Mouse (Mus musculus): ENCODE measurements around the gene Cpt1a.

Gene Cpt1a

DNA sequence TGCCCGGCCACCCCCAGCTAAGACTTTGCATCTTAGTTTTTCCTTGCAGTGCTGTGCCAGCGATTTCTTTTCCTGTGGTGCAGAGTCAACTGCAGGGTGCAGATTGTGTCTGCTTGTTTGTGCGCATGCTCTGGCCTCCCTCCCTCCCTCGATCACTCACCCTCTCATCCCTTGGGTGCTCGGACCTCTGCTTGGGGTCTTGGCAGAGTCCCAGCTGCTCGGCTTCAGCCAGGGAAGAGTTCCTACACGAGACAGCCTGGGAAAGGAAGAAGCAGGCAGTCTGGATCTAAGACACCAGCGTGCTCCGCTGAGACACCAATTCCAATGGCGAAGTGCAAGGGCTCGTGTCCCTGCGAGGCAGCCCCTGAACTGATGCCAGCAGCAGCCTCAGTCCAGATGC, 51.2 kb downstream of the Cpt1a start:
- no peak for DNase-seq (ENCODE audit: low read depth)

DNA sequence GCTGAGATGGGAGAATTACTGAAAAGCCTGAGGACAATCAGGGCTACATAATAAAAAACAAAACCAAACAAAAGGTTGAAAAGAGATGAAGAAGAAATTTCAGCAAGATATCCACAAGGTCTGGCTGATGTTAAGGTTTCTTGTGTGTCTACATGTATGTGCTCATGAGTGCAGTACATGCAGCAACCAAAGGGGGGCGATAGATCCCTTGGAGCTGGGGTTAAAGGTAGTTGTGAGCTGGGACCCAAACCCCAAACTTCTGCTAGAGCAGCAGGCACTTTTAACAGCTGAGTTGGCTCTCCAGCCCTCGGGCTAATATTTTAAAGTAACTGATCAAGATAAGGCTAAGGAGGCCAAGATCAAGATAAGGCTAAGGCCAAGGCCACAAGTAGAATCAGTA, 51.9 kb downstream of the Cpt1a start:
- DNase-seq (ENCODE audit: low read depth) = peak; percentile 35

DNA sequence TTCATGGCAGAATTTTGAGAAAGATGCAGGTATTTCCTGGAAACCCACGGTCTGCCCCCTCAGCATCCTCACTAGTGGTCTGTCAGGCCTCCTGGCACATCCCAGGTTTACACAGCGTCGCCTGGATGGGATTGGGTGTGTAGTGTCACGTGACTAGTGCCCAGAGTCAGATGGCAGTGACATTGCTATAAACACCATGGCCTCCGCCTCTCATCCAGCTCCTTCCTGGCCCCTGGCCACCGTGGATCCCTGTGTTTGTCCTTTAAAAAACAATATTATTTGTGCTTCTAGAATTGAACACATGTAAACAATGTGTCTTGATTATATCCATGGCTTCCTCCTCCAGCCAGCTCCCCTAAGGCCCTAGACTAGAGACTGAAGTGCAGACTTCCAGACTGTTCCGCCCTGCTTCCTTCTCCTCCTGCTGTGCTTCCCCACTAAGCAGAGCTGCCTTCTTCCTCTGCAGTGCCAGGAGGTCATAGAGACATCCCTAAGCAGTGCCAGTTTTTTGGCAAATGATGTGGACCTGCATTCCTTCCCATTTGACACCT, 53.9 kb downstream of the Cpt1a start:
- DNase-seq (ENCODE audit: low read depth) = no peak

DNA sequence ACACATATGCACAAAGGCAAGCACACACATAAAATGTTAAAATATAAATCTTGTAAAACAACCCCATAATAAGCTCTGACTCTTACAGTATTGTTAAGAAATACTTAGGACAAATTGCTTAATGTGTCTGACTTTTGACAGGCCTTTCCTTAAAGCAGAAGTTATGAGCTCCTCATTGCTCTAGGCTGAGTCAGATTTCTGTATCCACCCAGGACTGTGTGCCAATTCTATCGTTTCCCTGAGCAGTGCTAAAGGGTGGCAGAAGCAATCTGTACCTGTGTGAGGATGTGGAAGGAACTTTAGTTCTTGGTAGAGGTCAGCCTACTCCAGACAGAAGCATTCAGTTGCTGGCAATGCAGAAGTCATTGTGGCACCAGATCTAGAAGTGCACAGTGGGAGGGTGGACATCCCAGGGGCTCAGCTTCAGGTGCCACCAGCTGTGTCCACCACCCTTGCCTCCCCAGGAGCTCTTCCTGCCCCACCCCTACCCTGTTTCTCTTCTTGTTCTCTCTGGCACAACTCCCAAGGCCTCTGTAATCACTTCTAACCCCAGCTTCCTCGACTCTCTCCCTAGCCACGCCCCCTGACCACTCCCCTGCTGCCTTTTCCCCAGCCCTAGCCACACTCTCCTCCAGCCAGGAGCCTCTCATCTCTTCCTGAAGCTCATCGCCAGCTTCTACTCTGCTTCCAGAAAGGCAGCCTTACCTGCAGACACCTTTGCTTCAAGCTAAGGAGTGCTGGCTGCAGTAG, 55.0 kb downstream of the Cpt1a start:
- DNase-seq (ENCODE audit: low read depth) = no peak

DNA sequence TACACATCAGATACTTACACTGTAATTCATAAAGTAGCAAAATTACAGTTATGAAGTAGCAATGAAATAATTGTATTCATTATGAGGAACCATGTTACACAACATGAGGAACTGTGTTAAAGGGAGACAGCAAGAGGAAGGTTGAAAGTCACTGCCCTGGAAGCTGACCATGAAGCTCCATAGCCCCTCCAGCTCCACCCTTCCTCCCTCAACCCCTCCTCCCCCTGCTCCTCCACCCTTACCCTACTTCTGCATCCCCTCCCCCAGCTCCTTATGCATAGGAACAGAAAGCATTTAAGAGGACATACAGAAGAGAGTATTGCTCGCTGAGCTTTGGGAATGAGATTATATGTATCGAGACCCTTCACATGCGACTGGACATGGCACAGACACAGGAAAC, 56.5 kb downstream of the Cpt1a start:
- no peak for DNase-seq (ENCODE audit: low read depth)

DNA sequence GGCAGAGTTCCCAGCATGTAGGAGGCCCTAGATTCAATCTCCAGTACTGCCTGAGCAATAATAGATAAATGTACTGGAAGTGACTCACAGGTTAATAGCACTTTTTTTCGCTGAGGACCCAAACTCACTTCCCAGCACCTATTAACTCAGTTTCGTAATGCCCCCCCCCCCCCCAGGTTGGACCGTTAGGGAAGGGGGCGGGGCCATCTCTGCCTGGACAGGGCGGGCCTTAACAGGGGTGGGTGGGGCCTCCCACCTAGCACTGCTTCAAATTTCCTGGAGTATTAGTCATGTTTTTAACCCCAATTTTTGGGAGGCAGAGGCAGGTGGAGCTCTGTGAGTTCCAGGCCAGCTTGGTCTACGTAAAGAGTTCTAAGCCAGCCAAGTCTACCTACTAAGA, 65.9 kb downstream of the Cpt1a start:
- DNase-seq (ENCODE audit: low read depth) = no peak

DNA sequence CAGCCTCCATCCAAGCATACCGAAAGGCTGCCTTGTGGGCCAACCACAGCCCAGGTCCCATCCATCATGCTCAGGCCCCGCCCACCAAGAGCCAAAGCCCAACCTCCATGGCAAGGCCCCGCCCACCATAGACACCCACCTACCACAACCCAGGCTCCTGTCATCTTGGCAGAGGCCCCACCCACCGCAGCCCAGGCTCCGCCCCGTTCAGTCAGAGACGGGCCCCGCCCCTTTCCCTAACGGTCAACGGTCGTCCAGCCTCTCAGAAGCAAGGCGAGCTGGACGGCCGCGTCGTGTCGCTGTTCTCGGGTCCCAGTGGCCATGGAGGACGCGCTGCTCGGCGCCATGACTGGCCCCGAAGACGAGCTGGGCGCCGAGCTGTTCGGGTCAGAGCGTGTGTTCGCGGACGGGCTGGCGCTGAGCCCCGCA, 66.5 kb downstream of the Cpt1a start, which contains the start of gene Tesmin:
Tesmin (plus strand) TSS at position 229 of the 429 bp plus-strand sequence.
- peak; percentile 91 for DNase-seq (ENCODE audit: low read depth)

DNA sequence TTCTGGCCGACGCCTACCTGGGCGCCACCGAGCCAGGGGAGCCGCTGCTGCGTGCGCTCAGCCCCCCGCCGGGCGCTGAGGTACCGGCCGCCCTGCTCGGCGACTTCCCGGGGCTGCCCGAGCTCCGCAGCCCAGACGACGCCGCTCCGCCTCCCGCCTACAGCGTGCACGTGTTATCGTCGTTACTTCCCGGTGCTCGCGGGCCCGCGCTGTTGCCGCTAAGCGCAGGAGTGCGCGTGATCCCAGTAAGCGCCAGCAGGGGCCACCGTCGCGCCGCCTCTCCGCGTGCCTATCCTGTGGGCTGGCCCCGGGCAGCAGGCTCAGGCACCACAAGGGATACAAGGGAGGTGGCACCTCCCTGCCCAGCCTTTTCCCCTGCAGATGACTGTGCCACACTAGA, 67.0 kb downstream of the Cpt1a start:
- peak; percentile 94 for DNase-seq (ENCODE audit: low read depth)

DNA sequence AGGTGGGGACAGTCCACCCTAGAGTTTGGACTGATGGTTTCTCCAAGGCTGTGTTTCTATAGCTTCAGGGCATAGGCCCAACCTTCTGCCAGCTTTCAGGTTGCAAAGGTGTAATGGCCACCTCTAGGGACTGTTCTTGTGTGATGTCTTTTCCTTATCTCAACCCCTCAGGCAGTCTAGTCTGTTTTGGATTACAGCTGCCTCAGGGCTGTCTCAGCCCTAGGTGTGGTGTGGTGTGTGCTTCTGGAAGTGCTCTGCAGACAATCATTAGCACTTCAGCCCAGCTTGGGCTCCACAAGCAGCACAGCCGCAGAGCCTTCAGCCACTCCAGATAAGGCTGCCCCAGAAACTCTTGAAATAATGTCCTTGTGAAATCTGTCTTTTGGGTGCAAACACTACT, 70.2 kb downstream of the Cpt1a start:
- no peak for DNase-seq (ENCODE audit: low read depth)

DNA sequence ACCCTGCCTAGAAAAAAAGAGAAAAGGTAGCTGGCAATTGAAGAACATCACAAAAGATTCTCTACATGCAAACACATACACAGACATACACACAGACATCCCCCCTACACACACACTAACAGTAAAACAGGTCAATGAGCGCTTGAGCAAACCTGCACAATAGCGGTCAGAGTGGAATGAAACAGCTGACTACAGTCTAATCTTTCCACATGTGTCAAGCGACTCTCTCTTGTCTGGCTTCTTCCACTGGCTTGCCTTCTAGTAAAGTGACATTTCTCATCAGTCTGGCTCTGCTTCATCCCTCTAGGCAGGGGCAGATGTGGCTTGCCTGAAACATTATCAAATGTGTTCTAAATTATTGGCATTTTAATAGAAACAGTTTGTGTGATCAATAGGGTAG, 72.1 kb downstream of the Cpt1a start:
- DNase-seq (ENCODE audit: low read depth) = no peak

DNA sequence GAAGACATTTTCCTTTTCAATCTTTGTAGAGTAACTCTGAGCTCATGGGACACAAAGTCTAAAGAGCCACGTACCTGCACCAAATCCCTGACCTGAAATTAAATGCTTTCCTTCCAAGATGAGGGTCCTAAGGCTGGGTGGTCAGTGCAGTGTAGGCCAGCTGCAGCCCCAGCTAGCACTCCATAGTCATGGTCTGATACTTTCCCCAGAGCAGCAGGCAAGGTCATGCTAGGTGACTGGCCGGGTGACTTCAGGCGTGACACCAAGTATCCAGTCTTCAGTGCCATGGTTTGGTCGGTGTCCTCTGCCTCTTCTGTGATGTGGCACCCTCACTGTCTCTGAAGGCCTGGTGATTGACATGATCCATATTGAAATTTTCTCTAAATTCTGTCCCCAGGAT, 77.9 kb downstream of the Cpt1a start:
- no peak for DNase-seq (ENCODE audit: low read depth)

DNA sequence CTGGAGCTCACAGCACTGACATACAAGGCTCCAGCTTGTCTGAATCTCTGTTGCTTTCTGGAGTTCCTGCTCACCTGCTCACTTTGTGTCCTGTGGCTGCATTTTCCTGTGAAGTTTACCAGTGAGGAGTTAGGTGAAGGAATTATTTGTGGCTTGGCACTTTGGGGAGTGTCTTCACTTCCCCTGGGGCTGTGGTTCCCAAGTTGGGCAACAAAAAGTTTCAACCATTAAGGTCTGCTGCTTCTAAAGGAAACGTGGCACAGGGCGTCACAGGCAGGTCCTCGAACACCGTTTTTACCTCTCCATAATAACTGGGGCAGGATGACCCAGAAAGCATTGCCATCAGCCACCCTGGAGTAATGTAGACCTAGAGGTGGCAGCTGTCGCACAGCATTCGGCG, 79.4 kb downstream of the Cpt1a start:
- DNase-seq (ENCODE audit: low read depth) = no peak

DNA sequence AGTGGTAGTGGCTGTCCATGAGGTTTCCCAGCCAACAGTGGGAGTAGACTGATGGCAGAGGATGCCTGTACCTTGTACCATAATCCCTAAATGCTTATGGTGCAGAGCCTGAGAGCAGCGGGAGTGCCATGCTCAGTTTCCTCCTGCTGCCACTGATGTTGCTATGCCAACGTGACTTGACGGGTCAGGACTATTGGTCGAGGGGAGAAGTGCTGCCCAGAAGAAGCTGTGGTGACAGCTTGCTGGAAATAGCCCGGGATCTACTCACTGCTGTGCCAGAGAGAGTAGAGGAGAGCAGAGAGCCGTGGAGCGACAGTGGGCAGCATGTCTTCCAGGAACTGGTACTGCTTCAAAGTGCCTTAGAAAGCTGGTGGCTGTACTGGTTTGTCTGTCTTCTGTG, 79.8 kb downstream of the Cpt1a start:
- DNase-seq (ENCODE audit: low read depth) = no peak

DNA sequence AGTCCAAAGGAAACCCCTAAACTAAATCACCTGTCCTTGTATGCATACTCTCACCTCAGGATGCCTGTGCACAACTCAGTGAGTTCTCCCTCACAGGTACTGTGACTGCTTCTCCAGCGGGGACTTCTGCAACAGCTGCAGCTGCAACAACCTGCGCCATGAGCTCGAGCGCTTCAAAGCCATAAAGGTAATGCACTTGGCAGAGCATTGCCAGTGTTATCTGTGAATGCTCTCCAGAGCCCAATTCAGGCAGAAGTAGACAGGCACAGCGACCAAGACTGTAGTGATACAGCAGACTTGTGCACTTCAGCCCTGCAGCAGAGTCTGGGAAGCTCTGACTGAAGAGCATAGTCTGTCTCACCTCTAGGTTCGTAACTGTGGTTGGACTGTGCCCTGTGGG, 80.3 kb downstream of the Cpt1a start:
- no peak for DNase-seq (ENCODE audit: low read depth)

DNA sequence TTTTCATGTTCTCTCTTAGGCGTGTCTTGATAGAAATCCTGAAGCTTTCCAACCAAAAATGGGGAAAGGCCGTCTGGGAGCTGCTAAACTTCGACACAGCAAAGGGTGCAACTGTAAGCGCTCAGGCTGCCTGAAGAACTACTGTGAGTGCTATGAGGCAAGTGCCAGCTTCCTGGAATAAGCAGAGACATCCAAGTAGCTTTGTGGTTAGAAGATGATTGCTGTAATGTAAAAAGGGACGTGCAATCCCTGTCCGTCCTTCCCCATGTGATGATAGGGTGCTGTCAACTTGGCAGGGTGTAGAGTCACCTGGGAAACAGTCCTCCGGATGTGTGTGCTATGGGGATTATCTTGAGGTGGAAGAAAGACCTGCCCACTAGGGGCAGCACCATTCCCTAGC, 81.9 kb downstream of the Cpt1a start:
- no peak for DNase-seq (ENCODE audit: low read depth)

DNA sequence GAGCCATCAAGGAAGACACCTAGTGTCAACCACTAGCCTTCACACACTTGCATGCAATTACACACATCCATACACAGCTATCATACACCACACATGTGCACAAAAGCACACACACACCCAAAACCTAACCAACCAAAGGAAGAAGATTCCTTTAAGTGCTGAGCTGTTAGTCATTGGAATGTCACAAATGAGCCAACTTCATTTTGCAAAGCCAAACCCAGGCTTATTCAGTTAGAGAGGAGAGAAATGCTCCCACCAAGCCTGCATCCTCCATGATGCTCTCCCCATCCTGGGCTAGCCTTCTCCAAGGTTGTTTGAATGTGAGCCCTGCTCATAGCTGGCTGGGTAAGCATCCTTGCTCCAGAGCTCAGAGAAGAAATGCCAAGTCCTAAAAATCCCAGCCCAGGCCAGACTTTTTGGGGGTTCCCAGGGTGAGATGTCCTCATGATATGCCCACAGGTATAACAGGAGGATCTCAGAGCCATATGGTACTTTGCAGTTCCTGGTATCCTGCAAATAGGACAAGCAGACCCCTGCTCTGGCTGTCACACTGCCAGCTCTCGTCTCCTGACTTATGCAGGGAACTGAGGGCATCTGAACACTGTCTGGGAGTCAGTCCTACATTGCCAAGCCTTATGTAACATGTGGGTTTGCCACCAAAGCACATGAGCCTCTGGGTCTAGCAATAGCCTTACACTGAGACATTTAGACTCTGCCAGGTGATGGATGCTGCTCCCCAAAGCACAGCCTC, 83.6 kb downstream of the Cpt1a start:
- no peak for DNase-seq (ENCODE audit: low read depth)

DNA sequence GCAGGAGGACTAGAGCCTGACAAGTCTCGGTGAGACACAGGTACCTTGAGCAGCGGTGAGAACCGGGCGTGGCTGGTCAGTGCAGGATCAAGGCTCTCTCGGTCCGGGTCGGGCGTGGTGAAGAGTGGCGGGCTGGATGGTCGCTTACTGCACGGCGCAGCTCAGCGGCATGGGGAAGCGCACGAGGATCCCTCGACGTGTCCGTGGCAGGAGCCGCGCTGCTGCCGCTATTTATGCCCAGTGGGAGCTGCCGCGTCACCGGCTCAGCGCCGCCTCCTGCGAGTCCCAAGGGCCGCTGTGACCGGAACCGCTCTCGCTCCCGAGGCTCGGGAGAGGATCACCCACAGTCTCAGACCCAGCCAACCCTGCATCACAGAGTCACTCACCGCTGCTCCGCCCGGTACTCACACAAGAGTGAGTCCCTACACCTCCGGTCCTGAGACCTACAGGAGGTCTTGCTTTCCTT, 92.2 kb downstream of the Cpt1a start, which contains the start of gene Gal:
Gal (minus strand) TSS at position 277 of the 466 bp plus-strand sequence.
- no peak for DNase-seq (ENCODE audit: low read depth)

DNA sequence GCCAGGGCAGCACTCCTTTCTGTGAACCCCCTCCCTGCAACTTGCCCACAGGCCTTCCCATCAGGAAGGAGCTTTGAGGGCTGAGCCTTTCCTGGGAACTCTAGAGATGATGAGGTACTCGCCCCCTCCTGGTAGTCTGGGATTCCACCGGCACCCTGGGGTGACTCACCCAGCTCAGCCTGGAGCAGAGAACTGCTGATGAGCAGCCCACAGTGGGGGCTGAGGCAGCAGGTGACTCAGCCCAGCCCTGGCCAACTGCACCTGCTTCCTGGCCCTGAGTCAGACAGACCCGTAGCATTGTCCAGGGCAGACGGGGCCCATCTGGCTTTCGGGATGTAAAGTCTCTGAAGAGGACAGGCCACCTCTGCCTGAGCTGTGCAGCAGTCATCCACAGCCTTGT, 97.1 kb downstream of the Cpt1a start:
- DNase-seq (ENCODE audit: low read depth) = no peak

DNA sequence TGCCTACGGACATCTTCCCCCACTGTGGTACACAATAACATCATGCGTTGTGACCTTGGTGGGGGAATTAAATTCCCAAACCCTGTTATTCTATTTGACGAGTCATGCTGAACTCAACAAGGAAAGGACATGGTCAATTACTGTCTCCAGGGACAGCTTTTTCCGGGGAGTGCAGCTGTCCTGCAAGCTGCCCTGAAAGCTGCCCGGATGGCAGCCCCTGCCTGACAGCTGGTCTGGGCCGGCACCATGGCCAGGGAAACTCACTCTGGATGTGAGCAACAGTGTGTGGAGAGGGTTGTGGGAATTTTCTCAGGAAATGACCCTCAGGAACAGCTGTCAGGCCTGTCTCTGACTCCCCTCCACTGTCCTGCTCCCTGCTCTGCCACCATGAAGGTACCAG, 100.4 kb downstream of the Cpt1a start:
- DNase-seq (ENCODE audit: low read depth) = no peak

DNA sequence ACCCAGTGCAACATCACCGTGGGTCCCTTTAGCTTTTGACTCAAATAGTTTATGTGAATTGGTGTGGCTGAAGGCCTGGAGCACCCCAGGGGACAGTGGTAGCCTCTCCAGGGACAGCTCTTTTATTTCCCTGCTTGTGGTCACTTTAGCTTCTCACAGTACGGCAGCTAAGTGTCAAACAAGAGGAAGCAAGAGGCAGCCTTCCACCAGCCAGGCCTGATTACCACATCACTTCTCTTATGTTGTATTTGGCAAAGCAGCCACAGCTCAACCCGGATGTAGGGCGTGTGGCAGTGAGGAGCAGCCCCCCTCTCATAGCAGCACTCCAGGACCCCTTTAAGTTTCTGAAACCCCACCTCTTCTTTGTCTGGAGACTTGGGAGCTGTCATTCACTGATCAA, 100.8 kb downstream of the Cpt1a start:
- DNase-seq (ENCODE audit: low read depth) = no peak

DNA sequence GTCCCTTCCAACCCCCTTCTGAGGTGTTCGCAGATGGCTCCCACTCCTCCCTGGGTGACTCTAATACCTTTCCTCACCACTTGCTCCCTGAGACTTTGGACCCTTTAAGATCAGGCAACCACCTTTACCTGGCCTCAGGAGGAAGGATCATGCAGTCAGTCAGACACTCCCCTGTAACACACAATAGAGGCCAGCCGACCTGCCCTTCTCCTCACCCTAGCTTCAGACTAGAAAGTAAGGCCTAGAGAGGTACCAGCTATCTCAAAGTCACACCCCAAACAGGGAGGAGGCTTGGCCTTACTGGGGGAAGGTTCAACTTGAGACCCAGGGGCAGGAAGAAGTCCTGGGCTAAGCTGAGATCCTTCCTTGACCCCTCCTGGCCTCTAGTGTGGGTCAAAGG, 102.1 kb downstream of the Cpt1a start:
- no peak for DNase-seq (ENCODE audit: low read depth)

DNA sequence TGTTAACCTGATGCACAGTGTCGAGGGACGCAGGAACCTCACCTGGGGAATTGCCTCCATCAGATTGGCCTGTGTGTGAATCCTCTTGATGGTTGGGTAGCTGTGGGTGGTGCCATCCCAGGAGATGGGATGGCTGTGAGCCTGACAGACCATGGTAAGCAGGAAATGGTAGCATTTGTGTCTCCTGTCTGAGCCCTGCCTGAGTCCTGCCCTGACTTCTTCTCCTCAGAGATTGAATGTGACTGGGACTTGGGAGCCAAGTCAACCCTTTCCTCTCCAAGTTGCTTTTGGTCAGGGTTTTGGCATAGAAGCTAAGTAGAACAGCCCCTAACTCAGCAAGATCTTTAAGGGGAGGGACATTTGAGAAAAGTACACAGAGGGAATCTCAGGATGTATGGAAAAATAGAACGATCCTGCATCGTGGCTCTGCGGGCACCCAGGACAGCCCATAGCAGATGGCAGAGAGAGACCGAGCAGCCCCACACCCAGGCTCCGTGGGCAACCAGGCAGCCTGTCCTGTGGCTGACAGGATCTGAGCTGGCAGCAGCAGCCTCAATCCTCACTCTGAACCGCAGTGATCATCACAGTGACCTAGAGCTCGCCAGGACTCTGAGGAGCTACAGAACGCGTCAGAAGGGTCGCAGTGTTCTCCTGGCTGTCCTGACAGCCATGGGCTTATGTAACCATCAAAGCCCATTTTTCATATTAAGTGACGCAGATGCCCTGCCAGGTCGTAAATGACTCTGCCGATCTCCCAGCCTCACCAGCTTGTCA, 106.1 kb downstream of the Cpt1a start:
- no peak for DNase-seq (ENCODE audit: low read depth)
